Mouse (Mus musculus): Measurements from ENCODE around the gene Lgals1.

DNA sequence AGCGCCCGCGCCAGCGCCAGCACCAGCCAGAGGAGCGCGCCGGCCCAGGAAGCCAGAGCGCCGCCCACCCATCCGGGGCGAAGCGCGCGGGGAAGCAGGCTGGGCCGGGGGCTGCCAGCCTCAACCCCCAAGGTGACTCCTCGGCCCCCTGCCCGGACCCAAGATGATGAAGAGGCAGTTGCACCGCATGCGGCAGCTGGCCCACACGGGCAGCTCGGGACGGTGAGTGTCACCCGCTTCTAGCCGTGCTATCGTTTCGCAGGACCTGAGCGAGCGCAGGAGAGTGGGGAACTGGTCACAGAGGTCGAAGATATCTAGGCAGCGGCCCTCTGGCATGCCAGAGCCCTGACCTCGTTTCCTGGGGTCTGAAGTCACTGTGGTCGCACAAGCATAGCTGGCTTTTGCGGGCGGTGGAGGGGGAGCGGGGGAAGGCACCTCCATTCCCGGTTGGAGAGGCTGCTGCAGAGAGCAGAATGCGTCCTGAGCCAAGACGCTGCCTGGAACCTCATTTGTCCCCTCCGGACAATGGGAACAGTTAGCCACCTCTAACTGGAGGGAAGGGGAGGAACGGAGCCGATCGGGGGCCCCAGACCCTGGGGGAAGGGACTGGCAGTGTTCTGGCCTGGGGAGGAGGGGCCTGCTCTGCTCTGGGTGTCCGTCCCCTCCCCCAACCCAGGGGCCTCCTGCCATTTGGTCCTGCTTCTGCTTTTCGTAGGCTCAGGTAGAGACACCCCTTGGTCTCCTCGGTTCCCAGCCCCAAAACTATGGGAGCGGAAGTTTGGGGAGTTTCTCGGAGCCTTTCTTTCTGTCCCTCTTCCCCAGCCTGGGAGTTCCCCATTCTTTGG, 26.6 kb upstream of the Lgals1 start, which contains the start of gene Sh3bp1:
- TF ChIP-seq EP300 (optimal IDR thresholded peaks at IDR 0.05) (no peak), CTCF (IDR thresholded peaks at IDR 0.05; ENCODE audit: low read depth) (no peak)

Measured in stomach, postnatal 0 days (tissue).